In genomic region chr3:138620263-138620662, GRCm38 (mm10) we compare ENCODE assay signal across 14 mouse cellular contexts.
A peak's percentile ranks its signal among the peaks of the same experiment; 100 is the strongest.
DNase-seq lines count a peak whose midpoint lies in the region; ATAC-seq and TF ChIP-seq lines count a peak whose summit lies in the region.
"Had no signal": no experiment of that assay in that cellular context is flagged by ENCODE, and none has a peak within 500 bp of the region (broad histone marks: within the 10 kb centered on the region; RNA-seq: fewer than 3 reads in every experiment).

No protein-coding gene starts in this region.

- H3K4me3 ChIP-seq in kidney, adult 2 months (ENCODE audit: insufficient read depth, low read depth, low read length), result no peak overlapping the region
- no peak overlapping the region for H3K4me3 ChIP-seq in kidney, embryonic 15.5 days (replicated peaks)
- H3K4me3 ChIP-seq in limb, embryonic 10.5 days, result no peak overlapping the region
- H3K4me3 ChIP-seq: embryonic facial prominence, embryonic 13.5 days; forebrain, embryonic 15.5 days; limb, embryonic 13.5 days had no signal

- H3K36me3 ChIP-seq in kidney, adult 2 months (ENCODE audit: control insufficient read depth, insufficient read depth, low read length), result no peaks in the 10 kb centered on the region
- no peaks in the 10 kb centered on the region for H3K36me3 ChIP-seq in kidney, embryonic 15.5 days
- no peaks in the 10 kb centered on the region for H3K36me3 ChIP-seq in limb, embryonic 10.5 days
- H3K36me3 ChIP-seq: embryonic facial prominence, embryonic 13.5 days; forebrain, embryonic 15.5 days; limb, embryonic 13.5 days had no signal

- CTCF ChIA-PET in Patski (lab: Charles Lee), result interaction anchor here (0.7 to 1.0 kb wide), 3 partner anchors 39 to 289 kb away, joined by 3 read pairs; no protein-coding TSS in a partner anchor

- no peaks in the 10 kb centered on the region for H3K4me1 ChIP-seq in kidney, adult 2 months (ENCODE audit: control insufficient read depth, insufficient read depth, low read length)
- no peaks in the 10 kb centered on the region for H3K4me1 ChIP-seq in kidney, embryonic 15.5 days
- H3K4me1 ChIP-seq in limb, embryonic 10.5 days, result no peaks in the 10 kb centered on the region
- H3K4me1 ChIP-seq: embryonic facial prominence, embryonic 13.5 days; forebrain, embryonic 15.5 days; limb, embryonic 13.5 days had no signal

- H3K27ac ChIP-seq in kidney, adult 2 months (ENCODE audit: insufficient read depth, low read depth, low read length), result no peak overlapping the region
- no peak overlapping the region for H3K27ac ChIP-seq in kidney, embryonic 15.5 days
- no peak overlapping the region for H3K27ac ChIP-seq in limb, embryonic 10.5 days
- H3K27ac ChIP-seq: embryonic facial prominence, embryonic 13.5 days; forebrain, embryonic 15.5 days; limb, embryonic 13.5 days had no signal

- POLR2A ChIA-PET in Patski (lab: Charles Lee), result interaction anchor here (0.6 kb wide), 2 partner anchors 8 to 184 kb away, joined by 3 to 6 read pairs; no protein-coding TSS in a partner anchor

- H3K4me2 ChIP-seq in kidney, embryonic 15.5 days, result no peak overlapping the region
- H3K4me2 ChIP-seq: embryonic facial prominence, embryonic 13.5 days; forebrain, embryonic 15.5 days; limb, embryonic 13.5 days had no signal

- DNase-seq in kidney, adult 2 months, result peak; percentile 19
- DNase-seq in lung, postnatal 36 days, result peak; percentile 6
- DNase-seq in lung, postnatal 14 days, result no peak
- no peak for DNase-seq in Patski (ENCODE audit: low read depth, low spot score)
- peak; percentile 36 for DNase-seq in skeletal muscle tissue, adult 2 months (ENCODE audit: low read depth, low spot score)
- no peak for DNase-seq in neural tube, embryonic 10.5 days (ENCODE audit: extremely low spot score, low spot score)
- no peak for DNase-seq in limb, embryonic 10.5 days (ENCODE audit: low spot score)
- DNase-seq: cerebellum, adult 8-10 months; heart, postnatal 10 days; thymus, adult 2 months had no signal

- ATAC-seq in kidney, embryonic 15.5 days (replicated peaks; ENCODE audit: low FRiP score), result no peak
- no peak for ATAC-seq in Patski
- ATAC-seq: forebrain, embryonic 15.5 days had no signal

- TF ChIP-seq POLR2A in kidney, adult 2 months (IDR thresholded peaks at IDR 0.05; ENCODE audit: low read depth, low read length), result no peak

- no peak overlapping the region for H3K9ac ChIP-seq in kidney, embryonic 15.5 days
- H3K9ac ChIP-seq: embryonic facial prominence, embryonic 13.5 days; forebrain, embryonic 15.5 days; limb, embryonic 13.5 days had no signal

- WGBS in kidney, adult 2 months, result 70% methylated on average over 4 of the region's 4 CpGs
- WGBS in kidney, embryonic 15.5 days, result 85% methylated on average over 4 of the region's 4 CpGs
- WGBS in limb, embryonic 10.5 days, result 85% methylated on average over 4 of the region's 4 CpGs

- TF ChIP-seq CTCF in kidney, adult 2 months (conservative IDR thresholded peaks at IDR 0.05; ENCODE audit: insufficient read depth, insufficient read length, low read depth, low read length), result peak; percentile 29
- TF ChIP-seq CTCF in Patski (IDR thresholded peaks at IDR 0.05), result peak; percentile 64

- H3K9me3 ChIP-seq in kidney, embryonic 15.5 days (replicated peaks), result no peaks in the 10 kb centered on the region
- no peaks in the 10 kb centered on the region for H3K9me3 ChIP-seq in limb, embryonic 10.5 days (replicated peaks)
- H3K9me3 ChIP-seq: embryonic facial prominence, embryonic 13.5 days; forebrain, embryonic 15.5 days; limb, embryonic 13.5 days had no signal

- no peaks in the 10 kb centered on the region for H3K27me3 ChIP-seq in kidney, adult 2 months (replicated peaks; ENCODE audit: control insufficient read depth, insufficient read depth, low read length)
- H3K27me3 ChIP-seq in kidney, embryonic 15.5 days, result no peaks in the 10 kb centered on the region
- no peaks in the 10 kb centered on the region for H3K27me3 ChIP-seq in Patski
- peaks cover 12% of the 10 kb centered on the region for H3K27me3 ChIP-seq in limb, embryonic 10.5 days (ENCODE audit: low read depth, poor library complexity, severe bottlenecking)
- H3K27me3 ChIP-seq: embryonic facial prominence, embryonic 13.5 days; forebrain, embryonic 15.5 days had no signal

- in situ Hi-C loops in Patski (cut with MboI; ENCODE audit: low pct_unique_long_range_greater_than_20kb), result no loop called here

Comparison
In these comparisons a context has a peak if more than half of its experiments do, and no peak if none do; other contexts are left out.
1. DNase-seq: peak in kidney, adult 2 months (single experiment), lung, postnatal 36 days (single experiment) and skeletal muscle tissue, adult 2 months (single experiment); none in lung, postnatal 14 days (single experiment), Patski (single experiment), neural tube, embryonic 10.5 days (single experiment) and limb, embryonic 10.5 days (single experiment).